Mouse (Mus musculus): ENCODE measurements around the gene Calhm2.

DNA sequence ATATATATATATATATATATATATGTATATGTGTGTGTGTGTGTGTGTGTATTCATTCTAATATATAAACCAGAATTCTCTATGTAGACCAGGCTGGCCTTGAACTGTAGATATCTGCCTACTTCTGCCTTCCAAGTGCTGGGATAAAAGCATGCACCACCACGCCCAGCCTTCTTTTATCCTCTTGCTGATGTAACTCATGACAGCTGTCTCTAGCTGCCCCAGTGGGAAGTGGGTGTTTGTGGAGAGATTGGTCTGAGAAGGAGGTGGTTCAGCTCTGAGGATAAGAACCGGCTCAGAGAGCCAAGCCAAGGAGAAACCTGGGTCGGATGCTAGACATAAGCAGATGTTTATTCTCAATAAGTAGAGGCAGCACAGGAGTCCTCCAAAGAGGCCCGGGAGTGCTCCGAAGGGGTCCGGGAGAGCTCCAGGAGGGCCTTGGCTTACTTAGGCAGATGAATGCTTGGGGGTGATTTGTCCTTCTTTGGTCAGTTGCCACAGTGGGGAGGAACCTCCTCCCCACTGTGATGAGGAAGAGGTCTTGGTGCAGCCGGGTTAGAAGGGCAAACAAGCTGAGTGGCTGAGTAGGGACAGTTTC lies 29.6 kb upstream of the Calhm2 start:
- TF ChIP-seq CTCF (IDR thresholded peaks at IDR 0.05; ENCODE audit: low read depth) (no peak), EP300 (optimal IDR thresholded peaks at IDR 0.05) (no peak)
